In the genomic region with DNA sequence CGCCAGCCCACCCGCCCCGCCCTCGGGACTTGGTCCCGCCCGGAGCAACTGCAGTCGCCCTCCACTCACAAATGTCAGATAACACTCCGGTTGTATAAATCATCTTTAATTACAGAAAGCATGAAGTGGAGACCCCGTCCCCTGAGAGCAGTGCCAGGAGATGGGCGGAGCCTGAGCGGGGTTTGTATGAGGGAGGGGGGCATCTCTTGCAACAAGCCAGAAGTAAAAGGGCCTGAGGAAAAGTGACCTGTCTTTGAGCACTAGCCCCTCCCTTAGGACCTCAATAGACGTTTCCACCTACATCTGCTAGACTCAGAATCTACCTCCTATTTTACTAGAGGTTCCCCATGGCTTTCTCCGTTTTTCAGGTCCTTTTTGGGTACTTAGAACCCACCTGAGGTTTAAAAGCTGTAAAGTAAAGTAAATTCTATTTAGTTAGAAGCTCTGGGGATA, we compare ENCODE assay signal across 9 mouse cellular contexts. TPM values are rescaled to one million over a fixed set of nuclear protein-coding genes. Genes with fewer than 3 reads are reported as not detected.
A peak's percentile ranks its signal among the peaks of the same experiment; 100 is the strongest.
DNase-seq lines count a peak whose midpoint lies in the region; ATAC-seq lines count a peak whose summit lies in the region.
"Had no signal": no experiment of that assay in that cellular context is flagged by ENCODE, and none has a peak within 500 bp of the region (broad histone marks: within the 10 kb centered on the region; RNA-seq: fewer than 3 reads in every experiment).

No protein-coding gene starts in this region.

- WGBS in liver, embryonic 11.5 days: 5% methylated on average over 13 of the region's 13 CpGs
- WGBS in embryonic facial prominence, embryonic 14.5 days: 3% methylated on average over 13 of the region's 13 CpGs
- 2% methylated on average over 13 of the region's 13 CpGs for WGBS in neural tube, embryonic 12.5 days

- H3K4me2 ChIP-seq in liver, embryonic 11.5 days: peak overlapping the region; percentile 89
- peak overlapping the region; percentile 95 for H3K4me2 ChIP-seq in embryonic facial prominence, embryonic 14.5 days (ENCODE audit: low read depth, low read length)
- peak overlapping the region; percentile 75 for H3K4me2 ChIP-seq in neural tube, embryonic 12.5 days (replicated peaks)

- H3K27ac ChIP-seq in liver, embryonic 11.5 days (ENCODE audit: low read depth, low read length): no peak overlapping the region
- no peak overlapping the region for H3K27ac ChIP-seq in embryonic facial prominence, embryonic 14.5 days (replicated peaks; ENCODE audit: low read depth, low read length)
- no peak overlapping the region for H3K27ac ChIP-seq in neural tube, embryonic 12.5 days

- H3K4me1 ChIP-seq in liver, embryonic 11.5 days (replicated peaks; ENCODE audit: control insufficient read depth, insufficient read depth, low read length): peaks cover 12% of the 10 kb centered on the region
- peaks cover 14% of the 10 kb centered on the region for H3K4me1 ChIP-seq in embryonic facial prominence, embryonic 14.5 days (ENCODE audit: control insufficient read depth, insufficient read depth, low read length)
- H3K4me1 ChIP-seq in neural tube, embryonic 12.5 days: peaks cover 38% of the 10 kb centered on the region

- H3K9ac ChIP-seq in liver, embryonic 11.5 days (ENCODE audit: low read depth, low read length): peak overlapping the region; percentile 44
- H3K9ac ChIP-seq in embryonic facial prominence, embryonic 14.5 days (ENCODE audit: low read depth, low read length): peak overlapping the region; percentile 61
- H3K9ac ChIP-seq in neural tube, embryonic 12.5 days: peak overlapping the region; percentile 44

- no peak for DNase-seq in liver, embryonic 11.5 days (ENCODE audit: low spot score)
- DNase-seq in liver: no peak
- DNase-seq in embryonic facial prominence, embryonic 14.5 days (ENCODE audit: low spot score): peak; percentile 63
- DNase-seq in induced T-regulatory cell, adult 2 months (ENCODE audit: low read depth): peak; percentile 52
- no peak for DNase-seq in frontal cortex, adult 2 months (ENCODE audit: extremely low spot score in 1 of 2, low spot score in 1 of 2)
- DNase-seq in urinary bladder, postnatal 25 days (ENCODE audit: low spot score): no peak

- no peaks in the 10 kb centered on the region for H3K36me3 ChIP-seq in liver, embryonic 11.5 days (ENCODE audit: control insufficient read depth, insufficient read depth, low read length)
- H3K36me3 ChIP-seq in embryonic facial prominence, embryonic 14.5 days (ENCODE audit: control insufficient read depth, insufficient read depth, low read length): no peaks in the 10 kb centered on the region
- H3K36me3 ChIP-seq in neural tube, embryonic 12.5 days: no peaks in the 10 kb centered on the region

- peaks cover 41% of the 10 kb centered on the region for H3K27me3 ChIP-seq in liver, embryonic 11.5 days (replicated peaks; ENCODE audit: control insufficient read depth, insufficient read depth, low read length)
- H3K27me3 ChIP-seq in embryonic facial prominence, embryonic 14.5 days (replicated peaks; ENCODE audit: control insufficient read depth, insufficient read depth, low read length): peaks cover 12% of the 10 kb centered on the region; the same call in 1 of the 2 replicates
- H3K27me3 ChIP-seq in neural tube, embryonic 12.5 days (replicated peaks): peaks cover 42% of the 10 kb centered on the region

- ATAC-seq in liver, embryonic 11.5 days (replicated peaks; ENCODE audit: low FRiP score): no peak
- no peak for ATAC-seq in embryonic facial prominence, embryonic 14.5 days (ENCODE audit: low read depth)
- no peak for ATAC-seq in neural tube, embryonic 12.5 days (ENCODE audit: low FRiP score, low read depth)
- ATAC-seq in megakaryocyte-erythroid progenitor cell, adult 5-6 weeks (replicated peaks; ENCODE audit: low FRiP score, low TSS enrichment, poor library complexity, severe bottlenecking): no peak

- H3K9me3 ChIP-seq in liver, embryonic 11.5 days (ENCODE audit: control insufficient read depth, low read length): no peaks in the 10 kb centered on the region
- H3K9me3 ChIP-seq in embryonic facial prominence, embryonic 14.5 days (ENCODE audit: control insufficient read depth, low read length): no peaks in the 10 kb centered on the region
- no peaks in the 10 kb centered on the region for H3K9me3 ChIP-seq in neural tube, embryonic 12.5 days

- H3K4me3 ChIP-seq in liver, embryonic 11.5 days (ENCODE audit: low read depth, low read length): peak overlapping the region; percentile 48
- H3K4me3 ChIP-seq in embryonic facial prominence, embryonic 14.5 days (ENCODE audit: low read depth, low read length): peak overlapping the region; percentile 51
- peak overlapping the region; percentile 35 for H3K4me3 ChIP-seq in neural tube, embryonic 12.5 days

RNA-seq across cellular contexts. Expression of gene Chrnb1, which starts 0.3 kb away (rescaled TPM):
- polyA plus RNA-seq in liver, embryonic 11.5 days (2014; fragmentation: Nextera tagmentation; extraction: Ambion mirVana): 1.3 and 1.4 TPM in 2 replicates
- polyA plus RNA-seq in embryonic facial prominence, embryonic 14.5 days (2014; fragmentation: Nextera tagmentation; extraction: Ambion mirVana): 28.4 and 29.4 TPM in 2 replicates
- 5.3 and 5.8 TPM in 2 replicates for polyA plus RNA-seq in neural tube, embryonic 12.5 days (2016; fragmentation: Nextera tagmentation; extraction: Ambion mirVana)
- 2.3 TPM in 1 of 2 replicates, not detected in the other for total RNA-seq in megakaryocyte-erythroid progenitor cell, adult 5-6 weeks (2014; fragmentation: Nextera tagmentation)
- total RNA-seq in megakaryocyte-erythroid progenitor cell, adult 5-6 weeks (2017): 0.28 and 1.9 TPM in 2 replicates
- polyA plus RNA-seq in frontal cortex, adult 2 months (2012; rRNA removed): 1.4 and 1.9 TPM in 2 replicates

RNA-seq across cellular contexts. Expression of gene Fgf11, which starts 5.6 kb away (rescaled TPM):
- 1.2 TPM in 2 replicates for polyA plus RNA-seq in liver, embryonic 11.5 days (2014; fragmentation: Nextera tagmentation; extraction: Ambion mirVana)
- 2.3 and 3.3 TPM in 2 replicates for polyA plus RNA-seq in embryonic facial prominence, embryonic 14.5 days (2014; fragmentation: Nextera tagmentation; extraction: Ambion mirVana)
- polyA plus RNA-seq in neural tube, embryonic 12.5 days (2016; fragmentation: Nextera tagmentation; extraction: Ambion mirVana): 4.1 and 5.6 TPM in 2 replicates
- 0.57 and 0.63 TPM in 2 replicates for total RNA-seq in megakaryocyte-erythroid progenitor cell, adult 5-6 weeks (2014; fragmentation: Nextera tagmentation)
- 2.3 TPM in 1 of 2 replicates, not detected in the other for total RNA-seq in megakaryocyte-erythroid progenitor cell, adult 5-6 weeks (2017)
- 18.4 and 22.0 TPM in 2 replicates for polyA plus RNA-seq in frontal cortex, adult 2 months (2012; rRNA removed)
- total RNA-seq: monocyte, adult 5-6 weeks had no signal

RNA-seq across cellular contexts. Expression of gene Tmem102, which starts 9.4 kb away (rescaled TPM):
- polyA plus RNA-seq in liver, embryonic 11.5 days (2014; fragmentation: Nextera tagmentation; extraction: Ambion mirVana): 0.96 and 1.2 TPM in 2 replicates
- polyA plus RNA-seq in embryonic facial prominence, embryonic 14.5 days (2014; fragmentation: Nextera tagmentation; extraction: Ambion mirVana): 4.1 and 4.3 TPM in 2 replicates
- polyA plus RNA-seq in neural tube, embryonic 12.5 days (2016; fragmentation: Nextera tagmentation; extraction: Ambion mirVana): 1.1 and 1.7 TPM in 2 replicates
- not detected in 2 replicates for total RNA-seq in megakaryocyte-erythroid progenitor cell, adult 5-6 weeks (2014; fragmentation: Nextera tagmentation)
- total RNA-seq in megakaryocyte-erythroid progenitor cell, adult 5-6 weeks (2017): not detected in 2 replicates
- polyA plus RNA-seq in frontal cortex, adult 2 months (2012; rRNA removed): 0.48 and 0.62 TPM in 2 replicates
- total RNA-seq: monocyte, adult 5-6 weeks had no signal

RNA-seq across cellular contexts. Expression of gene Gm39566, which starts 19.1 kb away (rescaled TPM):
- polyA plus RNA-seq in liver, embryonic 11.5 days (2014; fragmentation: Nextera tagmentation; extraction: Ambion mirVana): not detected in 2 replicates
- polyA plus RNA-seq in embryonic facial prominence, embryonic 14.5 days (2014; fragmentation: Nextera tagmentation; extraction: Ambion mirVana): not detected in 2 replicates
- polyA plus RNA-seq in neural tube, embryonic 12.5 days (2016; fragmentation: Nextera tagmentation; extraction: Ambion mirVana): not detected in 2 replicates
- total RNA-seq in megakaryocyte-erythroid progenitor cell, adult 5-6 weeks (2014; fragmentation: Nextera tagmentation): not detected in 2 replicates
- total RNA-seq in megakaryocyte-erythroid progenitor cell, adult 5-6 weeks (2017): not detected in 2 replicates
- polyA plus RNA-seq in frontal cortex, adult 2 months (2012; rRNA removed): not detected in 2 replicates
- total RNA-seq: monocyte, adult 5-6 weeks had no signal

RNA-seq across cellular contexts. Expression of gene Spem2, which starts 22.3 kb away (rescaled TPM):
- not detected in 2 replicates for polyA plus RNA-seq in liver, embryonic 11.5 days (2014; fragmentation: Nextera tagmentation; extraction: Ambion mirVana)
- not detected in 2 replicates for polyA plus RNA-seq in embryonic facial prominence, embryonic 14.5 days (2014; fragmentation: Nextera tagmentation; extraction: Ambion mirVana)
- polyA plus RNA-seq in neural tube, embryonic 12.5 days (2016; fragmentation: Nextera tagmentation; extraction: Ambion mirVana): not detected in 2 replicates
- total RNA-seq in megakaryocyte-erythroid progenitor cell, adult 5-6 weeks (2014; fragmentation: Nextera tagmentation): not detected in 2 replicates
- not detected in 2 replicates for total RNA-seq in megakaryocyte-erythroid progenitor cell, adult 5-6 weeks (2017)
- not detected in 2 replicates for polyA plus RNA-seq in frontal cortex, adult 2 months (2012; rRNA removed)
- total RNA-seq: monocyte, adult 5-6 weeks had no signal

Comparison
In these comparisons a context has a peak if more than half of its experiments do, and no peak if none do; other contexts are left out.
1. DNase-seq: peak in embryonic facial prominence, embryonic 14.5 days (single experiment) and induced T-regulatory cell, adult 2 months (single experiment); none in liver, embryonic 11.5 days (single experiment), liver (single experiment), frontal cortex, adult 2 months (0 of 2) and urinary bladder, postnatal 25 days (single experiment).
2. Peak in every context shown above with its lines, with median percentiles within 50 percentile points of each other: H3K4me2 ChIP-seq, H3K4me3 ChIP-seq and H3K9ac ChIP-seq.